Mouse (Mus musculus): Measurements from ENCODE around the gene Cops4.

Gene Cops4

GRCm38 (mm10) chr5:100581622-100582434, 63.7 kb downstream of the Cops4 start:
- DNase-seq (ENCODE audit: low spot score), result no peak

GRCm38 (mm10) chr5:100582435-100582826, 64.3 kb downstream of the Cops4 start:
- no peak for DNase-seq (ENCODE audit: low spot score)

GRCm38 (mm10) chr5:100583066-100583465, 65.0 kb downstream of the Cops4 start:
- DNase-seq (ENCODE audit: low spot score), result no peak

GRCm38 (mm10) chr5:100585206-100585644, 67.1 kb downstream of the Cops4 start:
- DNase-seq (ENCODE audit: low spot score), result no peak

- DNase-seq (ENCODE audit: low spot score), result no peak
These were observed 67.5 kb downstream of the Cops4 start for GRCm38 (mm10) chr5:100585657-100586056.

- no peak for DNase-seq (ENCODE audit: low spot score)
These were observed 69.0 kb downstream of the Cops4 start for GRCm38 (mm10) chr5:100587136-100587535.

GRCm38 (mm10) chr5:100587626-100588025, 69.5 kb downstream of the Cops4 start:
- no peak for DNase-seq (ENCODE audit: low spot score)

- no peak for DNase-seq (ENCODE audit: low spot score)
These were observed 72.4 kb downstream of the Cops4 start for GRCm38 (mm10) chr5:100590505-100590904.

GRCm38 (mm10) chr5:100594803-100595467, 76.8 kb downstream of the Cops4 start:
- no peak for DNase-seq (ENCODE audit: low spot score)

GRCm38 (mm10) chr5:100595999-100596398, 77.9 kb downstream of the Cops4 start:
- no peak for DNase-seq (ENCODE audit: low spot score)

Measured in retina, embryonic 14.5 days (tissue).